Mouse (Mus musculus): ENCODE results near the gene Efcab8.
A peak's percentile ranks its signal among the peaks of the same experiment; 100 is the strongest.
"Not testable (repeated sequence)": the region's sequence is repeated elsewhere in the genome, so short reads cannot be mapped to it uniquely, and the experiment has no call there.

Efcab8 gene

GRCm38 (mm10) chr2:153824593-153824992 is 44.9 kb downstream of the Efcab8 start:
- no peak for DNase-seq (ENCODE audit: low spot score in 2 of 2)

GRCm38 (mm10) chr2:153825900-153826299 is 46.2 kb downstream of the Efcab8 start:
- not testable (repeated sequence) for DNase-seq (ENCODE audit: low spot score in 2 of 2)

GRCm38 (mm10) chr2:153827171-153827830 is 47.6 kb downstream of the Efcab8 start:
- DNase-seq (ENCODE audit: low spot score in 2 of 2) = no peak

- no peak for DNase-seq (ENCODE audit: low spot score in 2 of 2)
These were observed 49.0 kb downstream of the Efcab8 start for GRCm38 (mm10) chr2:153828704-153829103.

- no peak for DNase-seq (ENCODE audit: low spot score in 2 of 2)
These were observed 53.6 kb downstream of the Efcab8 start for GRCm38 (mm10) chr2:153833291-153833690.

GRCm38 (mm10) chr2:153842854-153843253 is 63.1 kb downstream of the Efcab8 start:
- DNase-seq (ENCODE audit: low spot score in 2 of 2) = no peak

GRCm38 (mm10) chr2:153848389-153848788 is 68.7 kb downstream of the Efcab8 start:
- no peak for DNase-seq (ENCODE audit: low spot score in 2 of 2)

- no peak for DNase-seq (ENCODE audit: low spot score in 2 of 2)
These were observed 70.8 kb downstream of the Efcab8 start for GRCm38 (mm10) chr2:153850351-153851029.

GRCm38 (mm10) chr2:153851030-153851360 is 71.3 kb downstream of the Efcab8 start:
- DNase-seq (ENCODE audit: low spot score in 2 of 2) = peak; percentile 2 to 5

- DNase-seq (ENCODE audit: low spot score in 2 of 2) = no peak
These were observed 73.8 kb downstream of the Efcab8 start for GRCm38 (mm10) chr2:153853544-153853943.

- DNase-seq (ENCODE audit: low spot score in 2 of 2) = no peak
These were observed 79.8 kb downstream of the Efcab8 start for GRCm38 (mm10) chr2:153859581-153859980.

- DNase-seq (ENCODE audit: low spot score in 2 of 2) = no peak
These were observed 80.6 kb downstream of the Efcab8 start for GRCm38 (mm10) chr2:153860315-153860714.

- DNase-seq (ENCODE audit: low spot score in 2 of 2) = no peak
These were observed 81.0 kb downstream of the Efcab8 start for GRCm38 (mm10) chr2:153860715-153861114.

GRCm38 (mm10) chr2:153861960-153862359 is 82.2 kb downstream of the Efcab8 start:
- DNase-seq (ENCODE audit: low spot score in 2 of 2) = no peak

- DNase-seq (ENCODE audit: low spot score in 2 of 2) = no peak
These were observed 91.3 kb downstream of the Efcab8 start, which contains the start of gene Sun5 for GRCm38 (mm10) chr2:153870984-153871383. Sun5 (minus strand) TSS chr2:153871084.

- DNase-seq (ENCODE audit: low spot score in 2 of 2) = no peak
These were observed 95.0 kb downstream of the Efcab8 start, which contains the start of gene Bpifb2 for GRCm38 (mm10) chr2:153874745-153875144. Bpifb2 (plus strand) TSS chr2:153875045.
